Mouse (Mus musculus): ENCODE data around the gene Foxl2. TPM values are rescaled to one million over a fixed set of nuclear protein-coding genes. Genes with fewer than 3 reads are reported as not detected.

Gene Foxl2
- polyA plus RNA-seq (2014; fragmentation: Nextera tagmentation; extraction: Ambion mirVana): 1.0 and 1.5 TPM in 2 replicates

- WGBS: 0% methylated on average over 37 of the region's 58 CpGs
- H3K4me3 ChIP-seq (ENCODE audit: low read depth, low read length): peak within 1 kb of the TSS; percentile 54
- H3K4me2 ChIP-seq (ENCODE audit: low read depth, low read length): peak within 1 kb of the TSS; percentile 87
- DNase-seq (ENCODE audit: low spot score) (peak; percentile 72), ATAC-seq (ENCODE audit: low read depth) (peak; percentile 61)
- peaks cover 100% of the 10 kb centered on the region for H3K27me3 ChIP-seq (replicated peaks; ENCODE audit: control insufficient read depth, insufficient read depth, low read length)
- no peaks in the 10 kb centered on the region for H3K9me3 ChIP-seq (ENCODE audit: control insufficient read depth, low read length)
- no peaks in the 10 kb centered on the region for H3K36me3 ChIP-seq (ENCODE audit: control insufficient read depth, insufficient read depth, low read length)
- H3K27ac ChIP-seq (replicated peaks; ENCODE audit: low read depth, low read length): peak within 1 kb of the TSS; percentile 80
- peak within 1 kb of the TSS; percentile 70 for H3K9ac ChIP-seq (ENCODE audit: low read depth, low read length)
- H3K4me1 ChIP-seq (ENCODE audit: control insufficient read depth, insufficient read depth, low read length): peaks cover 11% of the 10 kb centered on the region; the same call in 1 of the 2 replicates
Measured at GRCm38 (mm10) chr9:98955103-98955715, at the start of gene Foxl2. Gene Foxl2, plus strand, starts transcription at chr9:98955288.

- Histone ChIP-seq H3K9me3 (ENCODE audit: control insufficient read depth, low read length) (no peaks in the 10 kb centered on the region), H3K27ac (replicated peaks; ENCODE audit: low read depth, low read length) (no peak overlapping the region), H3K9ac (ENCODE audit: low read depth, low read length) (no peak overlapping the region), H3K27me3 (replicated peaks; ENCODE audit: control insufficient read depth, insufficient read depth, low read length) (no peaks in the 10 kb centered on the region), H3K4me2 (ENCODE audit: low read depth, low read length) (no peak overlapping the region), H3K4me1 (ENCODE audit: control insufficient read depth, insufficient read depth, low read length) (no peaks in the 10 kb centered on the region), H3K36me3 (ENCODE audit: control insufficient read depth, insufficient read depth, low read length) (no peaks in the 10 kb centered on the region), H3K4me3 (ENCODE audit: low read depth, low read length) (no peak overlapping the region)
- 88% methylated on average over 5 of the region's 5 CpGs for WGBS
- no peak for ATAC-seq (ENCODE audit: low read depth)
- DNase-seq (ENCODE audit: low spot score): no peak
Measured at GRCm38 (mm10) chr9:98920629-98921523, 34.2 kb upstream of the Foxl2 start.

DNA sequence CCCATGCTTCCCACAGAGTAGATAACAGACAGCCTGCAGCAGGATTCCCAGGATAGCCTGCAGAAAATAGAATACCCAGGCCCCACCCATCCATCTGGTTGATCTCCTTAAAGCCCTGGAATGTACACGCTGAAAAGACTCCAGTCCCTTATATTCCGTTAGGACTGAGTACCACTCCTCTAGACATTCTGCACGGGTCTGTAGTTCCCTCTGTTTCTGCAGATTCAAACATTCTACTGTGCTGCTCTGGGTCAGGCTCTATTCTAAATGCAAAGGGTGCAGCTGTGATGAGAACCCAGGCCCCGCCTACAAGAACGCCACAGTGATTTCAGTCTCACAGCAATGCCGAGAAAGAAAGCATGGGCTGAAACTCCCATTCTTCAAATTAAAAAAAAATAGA lies 32.0 kb upstream of the Foxl2 start:
- Histone ChIP-seq H3K9me3 (ENCODE audit: control insufficient read depth, low read length) (no peaks in the 10 kb centered on the region), H3K9ac (ENCODE audit: low read depth, low read length) (no peak overlapping the region), H3K27me3 (replicated peaks; ENCODE audit: control insufficient read depth, insufficient read depth, low read length) (no peaks in the 10 kb centered on the region), H3K4me1 (ENCODE audit: control insufficient read depth, insufficient read depth, low read length) (no peaks in the 10 kb centered on the region), H3K27ac (replicated peaks; ENCODE audit: low read depth, low read length) (no peak overlapping the region), H3K4me2 (ENCODE audit: low read depth, low read length) (no peak overlapping the region), H3K36me3 (ENCODE audit: control insufficient read depth, insufficient read depth, low read length) (no peaks in the 10 kb centered on the region), H3K4me3 (ENCODE audit: low read depth, low read length) (no peak overlapping the region)
- ATAC-seq (ENCODE audit: low read depth) (peak; percentile 41; the same call in 1 of the 2 replicates), DNase-seq (ENCODE audit: low spot score) (peak; percentile 37)
- WGBS: 20% methylated on average over 6 of the region's 6 CpGs

DNA sequence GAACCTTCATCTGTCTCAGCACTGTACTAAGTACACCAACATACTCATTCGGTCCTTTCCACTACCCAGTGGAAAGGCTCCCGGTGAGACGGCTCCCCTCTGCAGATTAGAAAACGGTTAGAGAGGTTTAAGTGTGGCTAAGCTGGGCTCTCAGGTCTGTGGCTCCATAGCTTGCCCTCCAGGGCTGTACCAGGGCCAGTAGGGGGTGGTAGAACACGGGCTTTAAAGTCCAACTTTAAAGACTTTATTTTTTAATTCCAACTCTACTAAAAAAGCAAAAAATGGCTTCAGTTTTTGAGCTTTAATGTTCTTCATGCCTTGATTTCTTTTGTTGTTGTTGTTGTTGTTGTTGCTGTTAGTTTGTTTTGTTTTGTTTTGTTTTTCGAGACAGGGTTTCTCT lies 30.9 kb upstream of the Foxl2 start:
- Histone ChIP-seq H3K4me2 (ENCODE audit: low read depth, low read length) (no peak overlapping the region), H3K9ac (ENCODE audit: low read depth, low read length) (no peak overlapping the region), H3K27me3 (replicated peaks; ENCODE audit: control insufficient read depth, insufficient read depth, low read length) (no peaks in the 10 kb centered on the region), H3K4me3 (ENCODE audit: low read depth, low read length) (no peak overlapping the region), H3K27ac (replicated peaks; ENCODE audit: low read depth, low read length) (no peak overlapping the region), H3K9me3 (ENCODE audit: control insufficient read depth, low read length) (no peaks in the 10 kb centered on the region), H3K4me1 (ENCODE audit: control insufficient read depth, insufficient read depth, low read length) (no peaks in the 10 kb centered on the region), H3K36me3 (ENCODE audit: control insufficient read depth, insufficient read depth, low read length) (no peaks in the 10 kb centered on the region)
- ATAC-seq (ENCODE audit: low read depth): no peak
- no peak for DNase-seq (ENCODE audit: low spot score)
- 56% methylated on average over 6 of the region's 6 CpGs for WGBS

- Histone ChIP-seq H3K4me1 (ENCODE audit: control insufficient read depth, insufficient read depth, low read length) (0 out of 2 replicates have a peak, but pooled peaks cover 3% of the 10 kb centered on the region), H3K9me3 (ENCODE audit: control insufficient read depth, low read length) (peaks cover 4% of the 10 kb centered on the region; the same call in 1 of the 2 replicates), H3K27ac (replicated peaks; ENCODE audit: low read depth, low read length) (no peak overlapping the region), H3K9ac (ENCODE audit: low read depth, low read length) (no peak overlapping the region), H3K4me2 (ENCODE audit: low read depth, low read length) (no peak overlapping the region), H3K27me3 (replicated peaks; ENCODE audit: control insufficient read depth, insufficient read depth, low read length) (no peaks in the 10 kb centered on the region), H3K36me3 (ENCODE audit: control insufficient read depth, insufficient read depth, low read length) (no peaks in the 10 kb centered on the region), H3K4me3 (ENCODE audit: low read depth, low read length) (no peak overlapping the region)
- WGBS: 91% methylated on average over 2 of the region's 2 CpGs
- DNase-seq (ENCODE audit: low spot score) (no peak), ATAC-seq (ENCODE audit: low read depth) (no peak)
Measured at GRCm38 (mm10) chr9:98929496-98929895, 25.6 kb upstream of the Foxl2 start.

GRCm38 (mm10) chr9:98932931-98933330 lies 22.2 kb upstream of the Foxl2 start:
- DNase-seq (ENCODE audit: low spot score) (no peak), ATAC-seq (ENCODE audit: low read depth) (no peak)
- no peak overlapping the region for H3K4me3 ChIP-seq (ENCODE audit: low read depth, low read length)
- no peaks in the 10 kb centered on the region; the same call in 1 of the 2 replicates for H3K27me3 ChIP-seq (replicated peaks; ENCODE audit: control insufficient read depth, insufficient read depth, low read length)
- H3K9ac ChIP-seq (ENCODE audit: low read depth, low read length): 0 out of 2 replicates have a peak overlapping the region, but pooled peaks have one; percentile 5
- H3K27ac ChIP-seq (replicated peaks; ENCODE audit: low read depth, low read length): no peak overlapping the region
- 16% methylated on average over 5 of the region's 6 CpGs for WGBS
- peaks cover 4% of the 10 kb centered on the region; the same call in 1 of the 2 replicates for H3K9me3 ChIP-seq (ENCODE audit: control insufficient read depth, low read length)
- H3K4me2 ChIP-seq (ENCODE audit: low read depth, low read length): no peak overlapping the region
- 0 out of 2 replicates have a peak, but pooled peaks cover 3% of the 10 kb centered on the region for H3K4me1 ChIP-seq (ENCODE audit: control insufficient read depth, insufficient read depth, low read length)
- H3K36me3 ChIP-seq (ENCODE audit: control insufficient read depth, insufficient read depth, low read length): no peaks in the 10 kb centered on the region

DNA sequence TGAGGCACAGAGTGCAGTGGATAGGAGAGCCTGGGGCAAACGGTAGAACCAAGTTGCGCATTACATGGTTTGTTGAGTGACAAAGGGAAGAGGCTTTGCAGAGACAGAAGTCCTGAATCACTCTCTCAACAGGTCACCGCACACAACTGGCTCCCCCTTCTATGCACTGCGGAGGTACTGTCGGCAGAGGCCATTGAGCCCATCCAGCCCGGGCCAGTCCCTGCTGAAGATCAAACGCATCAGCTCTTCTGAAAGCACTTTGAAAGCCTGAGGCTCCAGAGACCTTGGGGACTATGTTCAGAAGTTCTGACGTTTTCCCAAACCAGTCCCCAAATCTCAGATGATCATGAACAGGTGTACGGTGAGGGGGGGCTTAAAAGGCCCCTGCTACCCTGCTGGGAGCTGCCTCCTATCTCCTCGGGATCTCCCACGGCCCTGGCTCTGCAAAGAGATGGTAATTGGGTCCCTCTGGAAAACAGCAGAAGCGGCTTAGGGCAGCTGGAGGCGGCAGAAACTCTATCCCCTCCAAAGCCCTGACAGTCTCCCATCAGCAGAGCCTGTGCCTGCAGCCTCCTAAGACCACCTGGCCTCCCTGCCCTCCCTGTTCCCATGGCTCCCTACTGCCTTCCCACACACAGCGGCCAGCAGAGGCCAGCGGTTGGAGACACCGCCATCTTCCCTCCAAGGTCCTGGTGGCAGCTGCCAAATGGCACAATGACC lies 19.7 kb upstream of the Foxl2 start:
- no peak overlapping the region for H3K9ac ChIP-seq (ENCODE audit: low read depth, low read length)
- 19% methylated on average over 16 of the region's 16 CpGs for WGBS
- H3K27me3 ChIP-seq (replicated peaks; ENCODE audit: control insufficient read depth, insufficient read depth, low read length): no peaks in the 10 kb centered on the region; the same call in 1 of the 2 replicates
- no peaks in the 10 kb centered on the region for H3K9me3 ChIP-seq (ENCODE audit: control insufficient read depth, low read length)
- no peak overlapping the region for H3K27ac ChIP-seq (replicated peaks; ENCODE audit: low read depth, low read length)
- no peak overlapping the region for H3K4me2 ChIP-seq (ENCODE audit: low read depth, low read length)
- DNase-seq (ENCODE audit: low spot score) (peak; percentile 46), ATAC-seq (ENCODE audit: low read depth) (peak; percentile 86)
- no peaks in the 10 kb centered on the region for H3K36me3 ChIP-seq (ENCODE audit: control insufficient read depth, insufficient read depth, low read length)
- no peak overlapping the region for H3K4me3 ChIP-seq (ENCODE audit: low read depth, low read length)
- 0 out of 2 replicates have a peak, but pooled peaks cover 3% of the 10 kb centered on the region for H3K4me1 ChIP-seq (ENCODE audit: control insufficient read depth, insufficient read depth, low read length)

DNA sequence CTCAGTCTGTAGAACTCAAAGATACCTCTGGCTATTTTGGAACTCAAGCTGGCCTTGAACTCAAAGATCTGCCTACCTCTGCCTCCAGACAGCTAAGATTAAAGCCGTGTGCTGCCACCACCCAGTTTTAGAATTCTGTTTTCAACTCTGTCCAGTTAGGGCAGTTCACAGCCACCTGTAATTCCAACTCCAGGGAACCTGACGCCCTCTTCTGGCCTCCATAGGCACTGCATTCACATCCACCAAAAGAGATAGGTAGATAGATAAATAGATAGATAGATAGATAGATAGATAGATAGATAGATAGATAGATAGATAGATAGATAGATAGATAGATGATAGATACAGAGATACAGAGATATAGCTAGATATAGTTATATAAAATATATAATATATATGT lies 15.8 kb upstream of the Foxl2 start:
- no peaks in the 10 kb centered on the region for H3K9me3 ChIP-seq (ENCODE audit: control insufficient read depth, low read length)
- H3K27me3 ChIP-seq (replicated peaks; ENCODE audit: control insufficient read depth, insufficient read depth, low read length): no peaks in the 10 kb centered on the region; the same call in 1 of the 2 replicates
- 13% methylated on average over 2 of the region's 2 CpGs for WGBS
- no peak for DNase-seq (ENCODE audit: low spot score)
- ATAC-seq (ENCODE audit: low read depth): no peak
- no peak overlapping the region for H3K9ac ChIP-seq (ENCODE audit: low read depth, low read length)
- H3K27ac ChIP-seq (replicated peaks; ENCODE audit: low read depth, low read length): no peak overlapping the region
- no peak overlapping the region for H3K4me3 ChIP-seq (ENCODE audit: low read depth, low read length)
- H3K4me2 ChIP-seq (ENCODE audit: low read depth, low read length): no peak overlapping the region
- H3K4me1 ChIP-seq (ENCODE audit: control insufficient read depth, insufficient read depth, low read length): no peaks in the 10 kb centered on the region
- H3K36me3 ChIP-seq (ENCODE audit: control insufficient read depth, insufficient read depth, low read length): no peaks in the 10 kb centered on the region
